Mouse (Mus musculus) cerebellum, adult 18-20 months (tissue): ENCODE results near the gene Spout1.
A peak's percentile ranks its signal among the peaks of the same experiment; 100 is the strongest.
"Not testable (repeated sequence)": the region's sequence is repeated elsewhere in the genome, so short reads cannot be mapped to it uniquely, and the experiment has no call there.

Source experiments
- DNase-seq, 2 experiments: peaks; one replicate each; pipeline ENCODE4 v3.0.0; 2021

The Spout1 gene

GRCm38 (mm10) chr2:30177700-30178675 is at the start of gene Spout1:
Gene Spout1 (minus strand): TSS chr2:30178459.
- peak; percentile 95 to 97 for DNase-seq

GRCm38 (mm10) chr2:30216293-30216692 is 38.0 kb upstream of the Spout1 start:
- DNase-seq: no peak

- DNase-seq: no peak
Measured at GRCm38 (mm10) chr2:30215493-30215892, 37.2 kb upstream of the Spout1 start.

- no peak for DNase-seq
Measured at GRCm38 (mm10) chr2:30214745-30215144, 36.5 kb upstream of the Spout1 start.

- DNase-seq: no peak
Measured at GRCm38 (mm10) chr2:30212951-30213350, 34.7 kb upstream of the Spout1 start.

GRCm38 (mm10) chr2:30212169-30212545 is 33.9 kb upstream of the Spout1 start:
- no peak for DNase-seq

DNA sequence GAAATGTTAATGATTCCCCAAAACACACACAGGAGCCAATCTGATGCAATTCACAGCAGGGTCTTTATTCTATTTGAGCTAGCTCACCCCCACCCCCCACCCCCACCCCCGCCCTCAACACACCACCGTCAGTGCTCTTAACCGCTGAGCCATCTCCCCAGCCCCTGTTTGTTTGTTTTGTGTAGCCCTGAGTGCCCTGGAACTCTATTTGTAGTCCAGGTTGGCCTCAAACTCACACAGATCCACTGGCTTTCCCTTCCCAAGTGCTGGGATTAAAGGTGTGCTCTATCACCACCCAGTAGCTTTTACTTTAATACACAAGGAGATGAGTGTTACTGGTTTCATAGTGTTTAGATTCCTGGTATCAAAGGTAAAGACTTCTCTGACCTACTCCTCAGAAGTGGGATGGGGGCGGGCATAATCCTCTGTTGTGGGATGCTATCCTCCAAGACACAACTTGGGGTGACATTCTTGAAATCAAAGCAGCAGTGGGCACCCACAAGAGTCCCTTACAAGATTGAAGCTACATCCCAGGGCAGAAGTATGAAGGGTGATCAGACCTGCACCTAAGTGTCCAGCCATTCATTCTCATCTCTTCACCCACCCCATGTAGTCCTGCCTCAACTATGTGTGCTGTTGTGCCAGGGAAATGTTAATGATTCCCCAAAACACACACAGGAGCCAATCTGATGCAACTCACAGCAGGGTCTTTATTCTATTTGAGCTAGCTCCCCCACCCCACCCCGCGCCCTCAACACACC is 33.3 kb upstream of the Spout1 start:
- no peak for DNase-seq

DNA sequence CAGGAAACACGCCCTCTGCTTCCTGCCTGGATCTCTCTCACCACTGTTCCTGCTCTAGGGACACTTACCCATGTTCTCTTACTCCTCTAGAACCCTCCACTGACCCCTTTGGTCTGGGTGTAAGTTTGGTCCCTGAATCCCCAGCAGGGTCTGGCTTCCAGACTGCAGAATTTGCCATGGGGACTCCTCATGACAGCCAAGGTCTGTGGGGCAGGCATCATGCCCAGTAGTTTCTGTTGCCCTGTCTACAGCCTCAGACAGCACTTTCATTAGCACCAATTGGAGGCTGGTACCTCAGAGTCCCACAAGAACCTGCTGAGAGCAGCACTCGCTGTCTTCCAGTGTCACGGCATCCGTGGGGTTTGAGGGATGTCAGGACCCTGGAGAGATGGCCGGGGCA is 29.6 kb upstream of the Spout1 start:
- DNase-seq: no peak

- DNase-seq: no peak
Measured at GRCm38 (mm10) chr2:30207401-30207800, 29.1 kb upstream of the Spout1 start.

DNA sequence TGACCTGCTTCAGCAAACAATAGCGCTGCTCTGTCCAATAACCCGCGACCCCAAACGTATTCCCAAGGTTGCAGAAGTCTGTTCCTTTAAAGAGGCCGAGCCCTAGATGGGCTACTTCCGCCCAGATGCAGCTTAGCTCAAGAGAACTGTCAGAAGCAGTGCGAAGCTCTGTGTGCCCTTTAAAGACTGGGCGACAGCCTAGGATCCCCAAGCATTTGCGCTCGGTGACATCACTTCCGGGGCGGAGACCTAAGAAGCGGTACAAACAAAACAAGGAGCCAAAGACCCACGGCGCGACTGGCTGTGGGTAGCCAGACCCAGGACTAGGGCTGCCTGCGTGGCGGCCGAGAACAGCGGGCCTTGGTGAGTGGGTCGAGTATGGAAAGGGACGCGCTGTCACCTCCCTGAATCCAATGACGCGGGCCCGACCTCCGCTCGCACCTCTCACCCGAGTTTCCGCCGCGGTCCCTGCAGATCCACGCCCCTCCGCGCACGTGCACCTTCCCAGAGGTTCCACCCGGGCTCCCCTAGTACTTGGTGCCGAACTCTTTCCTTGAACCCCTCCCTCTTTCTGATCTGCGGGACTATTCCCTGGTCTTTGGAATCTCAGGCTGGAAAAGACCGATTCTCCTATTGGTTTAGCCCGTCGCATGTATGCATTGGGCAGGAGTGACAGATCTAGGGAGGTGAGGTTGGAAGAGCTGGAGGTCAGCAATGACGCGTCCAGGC is 27.5 kb upstream of the Spout1 start, which contains the start of gene Kyat1:
Gene Kyat1, minus strand, starts transcription at position 219 of the 729 bp plus-strand sequence.
- peak; percentile 93 to 96 for DNase-seq

DNA sequence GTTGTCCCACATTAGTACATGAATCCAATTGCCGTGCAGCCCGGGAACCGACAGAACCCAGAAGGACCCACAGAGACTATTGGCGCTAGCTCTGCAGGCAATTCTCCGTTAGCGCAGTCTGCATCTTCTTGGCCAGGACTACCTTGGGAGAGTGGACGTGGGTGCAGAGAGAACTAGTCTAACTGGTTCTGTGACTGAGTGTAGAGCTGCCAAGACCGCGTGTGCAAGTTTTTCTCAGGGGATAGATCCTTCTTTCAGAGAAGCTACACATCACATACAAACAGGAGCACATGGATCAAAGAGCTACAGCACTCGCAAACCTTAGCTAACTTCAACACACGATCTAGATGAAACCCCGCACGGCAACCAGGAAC is 27.0 kb upstream of the Spout1 start:
- peak in 1 of 2 experiments; percentile 43 for DNase-seq

- peak; percentile 30 to 33 for DNase-seq
Measured at GRCm38 (mm10) chr2:30203439-30203838, 25.2 kb upstream of the Spout1 start.

DNA sequence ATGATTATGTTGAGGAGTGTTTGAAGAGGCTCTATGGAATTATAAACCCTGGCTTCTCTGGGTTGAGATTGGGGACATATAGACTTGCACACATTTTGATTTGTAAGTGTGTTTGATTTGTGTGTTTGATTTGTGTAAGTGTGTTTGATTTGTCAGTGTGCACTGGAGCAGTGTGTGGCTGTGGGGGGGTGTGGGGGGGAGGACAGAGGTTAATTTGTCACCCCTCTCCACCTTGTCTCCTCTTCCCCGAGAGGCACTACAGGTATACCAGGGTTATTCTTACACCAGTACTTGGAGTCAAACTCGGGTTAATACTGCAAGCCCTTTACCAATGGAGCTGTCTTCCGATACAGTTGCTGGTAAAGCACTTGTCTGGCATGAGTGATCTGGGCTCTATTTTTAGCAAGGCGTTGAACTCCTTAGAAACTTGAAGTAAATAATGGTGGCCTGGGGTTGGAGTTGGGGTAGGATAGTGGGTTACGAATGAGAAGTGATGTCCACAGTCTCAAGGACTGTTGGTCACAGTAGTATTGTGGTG is 22.2 kb upstream of the Spout1 start:
- DNase-seq: no peak

DNA sequence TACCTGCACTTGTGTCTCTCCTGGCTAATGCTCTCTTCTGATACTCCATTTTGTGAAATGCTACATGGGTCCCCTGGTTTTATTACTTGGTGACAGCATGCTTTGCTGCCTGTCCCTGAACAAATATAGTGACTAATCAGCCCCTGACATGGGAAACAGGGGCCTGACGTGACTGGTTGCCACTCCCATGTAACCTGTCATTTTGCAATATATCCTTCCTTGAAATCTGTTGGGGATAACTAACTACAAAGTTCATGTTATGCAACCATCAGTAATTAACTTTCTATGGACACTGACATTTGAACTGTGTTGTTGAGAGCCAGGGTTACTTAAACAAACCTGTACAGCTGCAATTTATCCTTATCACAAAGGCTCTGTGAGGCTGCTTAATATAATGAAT is 21.7 kb upstream of the Spout1 start:
- DNase-seq: no peak

- no peak for DNase-seq
Measured at GRCm38 (mm10) chr2:30198021-30198420, 19.8 kb upstream of the Spout1 start.

GRCm38 (mm10) chr2:30194656-30195055 is 16.4 kb upstream of the Spout1 start:
- DNase-seq: no peak

- DNase-seq: no peak
Measured at GRCm38 (mm10) chr2:30191790-30192580, 13.7 kb upstream of the Spout1 start.

DNA sequence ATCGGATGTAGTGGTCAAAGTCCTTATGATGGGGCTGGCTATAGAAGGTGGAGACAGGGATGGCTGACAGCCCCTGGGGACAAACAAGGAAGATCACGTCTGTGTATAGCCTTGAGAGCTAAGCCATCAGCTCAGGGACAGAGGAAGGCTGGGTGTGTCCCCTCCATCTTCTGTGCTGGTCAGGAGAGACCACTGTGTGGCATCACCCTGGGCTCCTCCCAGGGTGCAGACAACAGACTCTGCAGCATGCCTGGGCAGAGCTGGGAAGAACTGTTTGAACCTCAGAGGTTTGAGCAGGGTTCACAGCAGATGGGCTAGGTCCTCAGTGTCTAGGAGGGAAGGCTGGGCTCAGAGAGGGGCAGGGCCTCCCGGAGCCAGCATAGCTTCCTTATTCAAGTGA is 7.4 kb upstream of the Spout1 start:
- DNase-seq: no peak

GRCm38 (mm10) chr2:30185276-30185675 is 7.0 kb upstream of the Spout1 start:
- DNase-seq: no peak

DNA sequence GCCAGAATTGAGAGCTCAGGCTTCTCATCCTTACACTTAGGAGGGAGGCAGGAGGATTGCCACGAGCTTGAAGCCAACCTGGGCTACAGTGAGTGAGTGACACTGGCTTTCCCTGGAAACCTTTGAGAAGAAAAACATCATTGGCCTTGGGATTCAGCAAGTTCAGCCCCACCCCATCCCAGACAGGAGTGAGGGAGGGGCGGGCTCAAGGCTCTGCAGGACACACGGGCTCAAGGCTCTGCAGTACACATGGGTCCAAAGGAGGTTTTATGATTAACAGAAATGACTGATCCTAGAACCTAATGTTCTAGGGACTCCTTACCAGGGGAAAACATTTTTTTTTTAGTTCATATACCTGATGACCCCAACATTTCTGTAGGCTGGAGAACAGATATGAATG is 5.5 kb upstream of the Spout1 start:
- no peak for DNase-seq

GRCm38 (mm10) chr2:30182424-30182823 is 4.2 kb upstream of the Spout1 start:
- no peak for DNase-seq

- DNase-seq: not testable (repeated sequence)
Measured at GRCm38 (mm10) chr2:30178711-30179110, 452 bp upstream of the Spout1 start.
